In genomic region chr2:112614375-112614774, GRCm38 (mm10) we compare ENCODE assay signal across 19 mouse cellular contexts.
"Had no signal": no experiment of that assay in that cellular context is flagged by ENCODE, and none has a peak within 500 bp of the region (broad histone marks: within the 10 kb centered on the region; RNA-seq: fewer than 3 reads in every experiment).

No protein-coding gene starts in this region.

- H3K9me3 ChIP-seq: liver, embryonic 13.5 days; midbrain, embryonic 10.5 days; neural tube, embryonic 12.5 days; neural tube, embryonic 15.5 days had no signal

- H3K4me3 ChIP-seq: liver, embryonic 13.5 days; megakaryocyte, embryonic 14.5 days; midbrain, embryonic 10.5 days; neural tube, embryonic 12.5 days; neural tube, embryonic 15.5 days had no signal

- H3K4me1 ChIP-seq: liver, embryonic 13.5 days; megakaryocyte, embryonic 14.5 days; neural tube, embryonic 15.5 days had no signal

- H3K36me3 ChIP-seq: midbrain, embryonic 10.5 days; neural tube, embryonic 12.5 days; neural tube, embryonic 15.5 days had no signal

- H3K27me3 ChIP-seq: liver, embryonic 13.5 days; megakaryocyte, embryonic 14.5 days; neural tube, embryonic 12.5 days; neural tube, embryonic 15.5 days had no signal

- ATAC-seq: lung, postnatal 0 days had no signal

- DNase-seq: kidney, adult 2 months; kidney, postnatal 25 days; liver, embryonic 13.5 days; lung, adult 2 months; lung, postnatal 36 days; midbrain, embryonic 14.5 days; right cerebral cortex, adult 18-20 months; right cerebral cortex, postnatal 14 days; right cerebral cortex, postnatal 4 days; thymus, adult 2 months; thymus, postnatal 14 days; thymus, postnatal 4 days had no signal

- H3K4me2 ChIP-seq: liver, embryonic 13.5 days; neural tube, embryonic 12.5 days; neural tube, embryonic 15.5 days had no signal

- H3K9ac ChIP-seq: liver, embryonic 13.5 days; neural tube, embryonic 12.5 days; neural tube, embryonic 15.5 days had no signal

- H3K27ac ChIP-seq: kidney, postnatal 0 days; liver, embryonic 13.5 days; midbrain, embryonic 10.5 days; neural tube, embryonic 12.5 days; neural tube, embryonic 15.5 days; stomach, postnatal 0 days had no signal
